Mouse (Mus musculus) common myeloid progenitor, adult 5-6 weeks (primary cell): Measurements from ENCODE around the gene Cacna2d4. TPM values are rescaled to one million over a fixed set of nuclear protein-coding genes. Genes with fewer than 3 reads are reported as not detected.
"Not testable (repeated sequence)": the region's sequence is repeated elsewhere in the genome, so short reads cannot be mapped to it uniquely, and the experiment has no call there.

Experiments
- ATAC-seq: replicated peaks from 2 replicates; pipeline ENCODE4 v1.8.0; 2016; ENCODE audit warnings: low read depth, mild to moderate bottlenecking, moderate TSS enrichment, inconsistent platforms; ENCODE audit not compliant: poor library complexity, severe bottlenecking
- total RNA-seq: library from RNA; stranded (forward); fragments of 200-1000, 187-1606 nt; gene quantifications from 2 replicates; pipeline ENCODE4 v1.2.3, GENCODE M21; 2017

Cacna2d4 gene
- 0.18 and 0.34 TPM in 2 replicates for total RNA-seq

- no peak for ATAC-seq
Measured at GRCm38 (mm10) chr6:119236241-119236640, at the start of gene Cacna2d4. TSS of gene Cacna2d4 (plus strand) at chr6:119236526.

DNA sequence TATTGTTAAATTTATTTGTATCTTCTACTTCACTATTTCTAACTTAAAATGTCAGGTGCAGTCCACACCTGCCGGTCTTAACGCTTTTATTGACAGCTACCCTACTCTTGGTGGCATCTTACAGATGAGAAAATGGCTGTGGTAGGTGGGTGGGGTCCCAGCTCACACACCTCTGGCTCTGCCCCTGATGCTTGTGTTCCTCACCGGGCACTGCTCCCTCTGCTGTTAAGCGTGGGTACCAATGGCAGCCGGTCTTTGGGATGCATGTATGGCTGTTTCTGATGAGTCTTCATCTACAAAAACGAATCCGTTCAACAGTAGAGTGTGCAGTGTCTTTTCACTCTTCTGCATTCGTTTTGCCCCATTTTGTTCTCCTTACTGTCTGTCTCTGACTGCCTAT, 49.7 kb upstream of the Cacna2d4 start:
- peak; percentile 56; the same call in 1 of the 2 replicates for ATAC-seq

DNA sequence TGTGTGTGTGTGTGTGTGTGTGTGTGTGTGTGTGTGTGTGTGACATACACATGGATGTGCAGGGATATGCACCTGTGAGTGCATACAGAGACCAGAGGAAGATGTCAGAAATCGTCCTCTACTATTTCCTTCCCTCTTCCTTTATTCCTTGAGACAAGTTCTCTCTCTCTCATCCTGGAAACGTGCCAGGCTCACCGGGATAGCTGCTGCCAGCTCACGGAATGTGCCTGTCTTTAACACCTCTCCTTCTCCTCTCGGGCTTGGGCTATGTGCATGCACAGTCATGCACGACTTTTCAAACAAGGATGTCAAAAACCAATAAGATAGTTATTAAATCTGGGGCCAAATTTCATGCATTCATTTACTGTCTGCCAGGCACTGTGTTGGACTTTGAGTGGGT, 48.7 kb upstream of the Cacna2d4 start:
- ATAC-seq: no peak

DNA sequence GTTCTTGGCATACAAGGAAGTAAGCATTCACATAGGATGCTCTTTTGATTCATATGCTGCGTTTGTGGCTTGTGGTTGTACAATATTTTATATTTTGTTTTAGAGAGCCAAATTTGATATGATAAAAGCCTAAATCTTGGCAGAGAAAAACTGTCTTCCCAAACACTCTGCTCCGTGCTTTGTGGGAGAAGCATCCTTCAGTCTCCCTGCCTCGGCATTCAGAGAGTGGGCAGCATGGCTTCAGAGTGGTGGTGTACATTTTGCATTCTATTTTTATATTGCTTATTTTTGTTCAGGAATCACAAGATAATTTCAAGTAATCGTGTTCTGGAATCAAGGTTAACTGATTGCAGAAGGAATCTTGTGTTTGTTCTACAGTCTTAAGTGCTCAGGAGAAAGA, 44.8 kb upstream of the Cacna2d4 start:
- no peak for ATAC-seq

DNA sequence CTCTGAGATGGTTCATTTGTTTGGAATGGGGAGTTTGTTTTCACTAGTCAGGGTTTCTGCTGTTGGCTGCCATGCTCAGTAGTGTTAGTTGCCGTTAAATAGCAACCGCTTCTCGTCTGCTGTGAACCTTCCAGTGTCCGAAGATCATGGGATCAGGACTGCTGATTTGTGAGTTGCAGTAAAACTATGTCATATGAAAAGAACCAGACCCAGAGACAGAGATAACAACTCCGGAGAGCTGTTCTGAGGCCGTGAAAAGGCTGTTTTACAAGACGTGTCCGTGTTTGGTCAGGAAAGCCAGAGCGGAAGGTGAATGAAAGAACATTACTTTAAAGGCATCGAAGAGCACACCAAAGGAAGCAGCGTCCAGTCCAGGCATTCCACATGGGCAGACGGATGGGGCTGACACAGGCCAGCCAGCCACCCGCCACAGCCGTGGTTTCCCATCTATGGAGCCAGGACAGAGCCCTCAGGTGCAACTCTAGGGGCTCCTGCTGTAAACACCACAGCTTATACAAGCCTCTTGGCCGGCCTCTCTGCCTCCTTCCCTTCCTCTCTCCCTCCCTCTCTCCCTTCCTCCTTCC, 42.7 kb upstream of the Cacna2d4 start:
- ATAC-seq: no peak

- no peak for ATAC-seq
Measured at GRCm38 (mm10) chr6:119194161-119194560, 42.2 kb upstream of the Cacna2d4 start.

GRCm38 (mm10) chr6:119194601-119195000, 41.7 kb upstream of the Cacna2d4 start:
- ATAC-seq: no peak

DNA sequence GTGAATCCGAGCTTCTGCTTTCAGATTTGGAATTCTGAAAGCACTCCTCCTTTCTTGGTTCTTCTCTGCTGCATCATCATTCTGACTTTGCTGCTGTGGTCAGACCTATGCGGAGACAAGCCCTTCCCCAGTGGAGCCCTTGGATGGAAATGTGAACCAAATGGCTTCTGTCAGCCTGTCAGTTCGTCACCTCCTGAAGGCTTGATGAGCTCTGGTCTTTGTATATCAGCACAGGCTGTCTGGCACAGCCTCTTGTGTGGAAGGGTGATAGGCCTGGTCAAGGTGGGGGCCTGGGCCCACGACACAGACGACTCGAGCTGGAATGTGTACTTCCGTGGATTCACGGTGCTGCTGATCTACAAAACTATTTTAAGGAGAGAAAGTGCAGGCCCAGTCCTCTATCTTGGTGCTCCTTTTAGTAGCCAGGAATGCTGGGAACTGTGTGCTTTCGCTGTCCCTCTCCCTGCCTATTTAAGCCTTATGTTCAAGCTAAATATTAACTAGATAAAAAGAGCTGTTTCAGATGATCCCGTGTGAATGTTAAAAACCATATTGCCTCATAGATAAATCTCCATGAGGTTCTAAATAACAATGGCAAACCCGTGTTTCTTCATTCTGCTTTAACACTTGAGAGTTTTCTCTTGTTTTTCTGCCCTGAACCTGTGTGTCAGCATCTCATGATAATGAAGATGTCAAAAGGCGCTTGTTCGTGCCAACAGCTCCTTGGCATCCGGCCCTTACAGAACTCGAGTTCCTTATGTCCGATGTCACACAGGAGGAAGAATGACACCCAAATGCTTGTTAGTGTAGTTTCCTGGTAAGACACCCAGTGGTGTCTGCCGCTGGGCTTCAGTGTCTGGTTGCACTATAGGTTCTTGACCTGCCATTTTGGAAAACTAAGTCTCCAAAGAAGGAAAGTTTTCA, 39.7 kb upstream of the Cacna2d4 start, which contains the start of gene Cacna1c:
Gene Cacna1c, minus strand, starts transcription at position 37 of the 924 bp plus-strand sequence.
- ATAC-seq: no peak

DNA sequence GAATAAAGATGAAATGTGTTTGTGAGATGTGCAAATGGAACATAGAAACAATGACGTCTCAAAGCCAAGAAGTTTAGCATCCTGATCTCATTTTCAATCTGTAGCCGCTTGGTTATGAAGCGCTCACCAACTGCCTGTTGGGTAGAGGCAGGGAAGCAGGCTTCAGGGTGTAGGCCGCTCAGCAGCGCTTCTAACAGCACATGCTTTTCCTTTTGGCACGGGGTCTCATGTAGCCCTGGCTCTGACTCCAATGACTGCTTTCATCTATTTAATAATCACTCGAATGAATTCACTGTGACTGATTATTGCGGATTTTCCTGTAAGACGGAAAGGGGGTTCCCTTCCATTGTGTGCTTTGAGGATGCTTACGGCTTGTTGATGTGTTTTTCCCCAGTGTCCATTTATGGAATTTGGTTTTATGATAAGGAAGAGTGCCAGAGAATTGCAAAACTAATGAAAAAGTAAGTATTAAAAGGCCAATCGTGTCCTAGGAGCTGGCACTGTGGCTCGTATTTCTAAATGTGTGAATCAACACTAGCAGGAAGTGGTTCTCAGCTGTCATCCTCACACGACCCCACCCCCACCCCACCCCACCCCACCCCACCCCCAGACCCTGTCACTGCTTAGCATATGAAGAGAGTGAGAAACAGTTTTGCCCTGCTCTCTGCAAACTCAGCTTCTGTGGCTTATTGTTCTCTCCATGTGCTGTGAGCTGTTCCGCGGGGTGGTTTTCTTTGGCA, 37.6 kb upstream of the Cacna2d4 start:
- no peak for ATAC-seq

DNA sequence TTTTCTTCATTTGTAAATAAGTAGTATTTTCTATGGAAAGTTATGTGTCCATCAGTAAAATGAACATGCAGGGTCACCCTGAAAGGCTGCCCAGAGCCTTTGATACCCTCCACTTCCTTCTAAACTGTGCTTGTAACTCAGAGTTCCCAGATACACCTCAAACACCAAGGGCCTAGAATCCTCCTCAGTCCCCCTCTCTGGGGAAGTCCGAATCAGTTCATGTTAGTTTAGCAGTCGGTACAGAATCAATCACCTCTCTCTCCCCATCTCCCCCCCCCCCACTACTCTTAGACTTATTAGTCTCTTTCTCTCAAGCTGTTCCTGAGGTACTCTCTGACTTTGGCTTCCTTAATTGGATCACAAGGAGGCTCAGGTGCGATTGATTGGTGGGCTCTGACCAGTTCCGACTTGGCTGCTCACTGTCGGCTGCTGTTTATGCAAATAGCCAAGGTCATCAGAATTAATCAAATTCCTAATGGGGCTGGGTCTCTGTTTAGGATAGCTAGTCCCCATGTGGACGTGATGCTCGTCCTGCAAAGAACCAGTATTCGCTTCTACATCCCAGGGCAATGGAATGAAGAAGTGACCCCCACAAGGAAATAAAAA, 36.9 kb upstream of the Cacna2d4 start:
- no peak for ATAC-seq

DNA sequence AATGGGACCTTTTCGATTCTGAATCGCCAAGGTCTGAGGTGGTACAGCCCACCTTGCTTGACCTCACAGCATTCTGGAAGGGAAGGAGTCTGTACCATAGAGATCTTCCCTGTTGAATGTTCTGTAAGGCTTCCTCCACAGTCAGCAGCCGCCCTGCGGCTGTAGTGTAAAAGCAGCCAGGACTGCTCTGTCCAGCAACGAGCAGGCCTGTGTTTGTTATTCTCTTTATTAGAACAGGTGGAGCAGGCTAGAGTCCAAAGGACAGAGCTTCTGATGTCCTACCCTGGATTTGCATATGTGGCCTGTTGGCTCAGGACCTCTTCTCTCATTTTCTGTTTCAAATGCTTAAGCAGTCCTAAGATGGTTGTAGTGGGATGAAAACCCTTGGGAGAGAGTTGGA, 36.0 kb upstream of the Cacna2d4 start:
- no peak for ATAC-seq

DNA sequence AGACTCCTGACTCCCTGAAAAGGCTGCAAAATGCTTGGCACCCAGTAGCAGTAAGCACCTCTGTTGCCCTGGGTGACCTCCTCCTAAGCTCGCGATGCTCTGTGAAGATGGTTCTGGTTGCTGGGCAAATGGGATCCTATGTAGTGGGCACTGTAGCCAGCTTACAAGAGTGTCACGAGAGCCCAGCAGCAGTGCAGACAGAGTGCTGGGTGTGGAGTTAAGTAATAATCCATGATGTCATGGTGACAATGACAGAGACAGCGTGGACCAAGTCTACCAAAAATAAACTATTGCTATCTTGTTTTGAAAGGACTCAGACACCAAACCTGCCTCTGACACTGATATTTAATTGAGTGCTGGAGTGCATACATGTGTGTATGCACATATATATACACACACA, 34.8 kb upstream of the Cacna2d4 start:
- ATAC-seq: no peak

- ATAC-seq: no peak
Measured at GRCm38 (mm10) chr6:119204286-119204685, 32.0 kb upstream of the Cacna2d4 start.

- no peak for ATAC-seq
Measured at GRCm38 (mm10) chr6:119204915-119205314, 31.4 kb upstream of the Cacna2d4 start.

- not testable (repeated sequence) for ATAC-seq
Measured at GRCm38 (mm10) chr6:119206006-119206405, 30.3 kb upstream of the Cacna2d4 start.

- no peak for ATAC-seq
Measured at GRCm38 (mm10) chr6:119213375-119213774, 23.0 kb upstream of the Cacna2d4 start.

DNA sequence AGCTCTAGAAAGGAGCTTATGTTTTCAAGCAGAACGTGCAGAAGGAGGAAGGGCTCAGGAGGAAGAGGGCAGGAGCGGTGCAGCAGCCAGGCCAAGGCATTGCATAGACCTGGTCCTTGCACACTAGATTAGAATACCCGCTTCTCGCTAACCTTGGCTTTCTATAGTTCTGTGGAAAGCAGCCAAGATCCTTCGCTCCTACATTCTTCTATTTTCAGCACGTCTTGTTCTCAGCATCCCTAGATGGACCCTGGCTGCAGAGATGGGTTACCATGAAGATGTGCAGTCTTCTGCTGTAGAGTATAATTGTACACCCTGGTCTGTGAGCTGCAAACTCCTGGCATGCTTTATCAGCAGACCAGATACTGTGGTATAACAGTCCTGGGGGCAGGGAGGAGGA, 22.1 kb upstream of the Cacna2d4 start:
- 0 out of 2 replicates have a peak, but pooled peaks have one; percentile 36 for ATAC-seq

DNA sequence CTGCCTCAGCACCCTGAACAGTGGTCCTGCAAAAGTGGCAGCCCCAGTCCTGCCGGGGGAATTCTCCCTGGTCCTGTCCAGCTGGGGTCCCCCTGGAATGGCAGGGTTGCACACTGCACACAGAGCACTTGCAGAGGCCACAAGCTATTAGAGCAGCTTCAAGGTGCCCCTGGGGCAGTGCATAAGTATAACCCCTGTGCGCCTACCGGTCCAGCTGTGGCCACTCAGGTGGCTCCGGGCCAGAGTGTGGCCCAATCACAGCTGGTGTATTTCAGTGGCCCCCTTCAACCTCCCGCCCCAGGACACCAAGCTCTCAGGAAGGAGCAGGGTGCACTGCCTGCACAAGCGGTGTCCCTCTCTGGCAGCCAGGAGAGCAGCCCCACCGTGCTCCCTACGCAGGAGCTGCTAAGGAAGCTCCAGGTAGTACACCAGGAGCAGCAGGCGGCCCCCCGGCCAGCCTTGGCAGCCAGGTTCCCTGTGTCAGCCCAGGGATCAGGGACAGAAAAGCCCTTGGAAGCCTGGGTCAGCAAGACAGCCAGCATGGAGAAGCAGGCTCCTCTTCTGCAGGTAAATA, 21.2 kb upstream of the Cacna2d4 start:
- no peak for ATAC-seq

- ATAC-seq: no peak
Measured at GRCm38 (mm10) chr6:119217661-119218060, 18.7 kb upstream of the Cacna2d4 start.

GRCm38 (mm10) chr6:119218591-119218990, 17.7 kb upstream of the Cacna2d4 start:
- no peak for ATAC-seq
